Mouse (Mus musculus) ovary, adult 18-20 months (tissue): Measurements from ENCODE around the gene Nlrx1.
"Not testable (repeated sequence)": the region's sequence is repeated elsewhere in the genome, so short reads cannot be mapped to it uniquely, and the experiment has no call there.

ENCODE experiments used
- DNase-seq: peaks from one replicate; pipeline ENCODE4 v3.0.0; 2022; ENCODE audit warnings: low spot score, mixed read lengths

The Nlrx1 gene

GRCm38 (mm10) chr9:44268432-44268831 is at the start of gene Nlrx1:
Gene Nlrx1, minus strand, starts transcription at chr9:44268599.
- DNase-seq = no peak

DNA sequence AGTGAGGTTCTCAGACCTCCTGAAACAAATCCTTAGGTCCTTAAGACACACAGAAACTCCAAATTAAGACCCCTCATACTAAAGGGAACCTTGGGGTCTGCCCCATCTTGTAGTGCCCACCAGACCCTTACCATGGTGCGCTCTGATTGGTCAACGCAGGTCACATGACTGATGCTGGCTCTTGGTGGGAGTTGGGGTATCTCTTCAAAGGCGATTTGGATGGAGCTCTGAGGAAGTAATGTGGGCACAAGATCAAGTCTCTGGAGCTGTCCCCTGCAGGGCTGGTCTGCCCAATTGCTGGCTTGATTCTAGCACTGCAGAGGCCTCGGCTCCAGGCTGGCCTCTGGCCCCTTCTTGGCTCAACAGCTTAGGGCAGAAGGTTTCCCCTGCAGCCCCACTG is 49.1 kb upstream of the Nlrx1 start:
- DNase-seq = no peak

DNA sequence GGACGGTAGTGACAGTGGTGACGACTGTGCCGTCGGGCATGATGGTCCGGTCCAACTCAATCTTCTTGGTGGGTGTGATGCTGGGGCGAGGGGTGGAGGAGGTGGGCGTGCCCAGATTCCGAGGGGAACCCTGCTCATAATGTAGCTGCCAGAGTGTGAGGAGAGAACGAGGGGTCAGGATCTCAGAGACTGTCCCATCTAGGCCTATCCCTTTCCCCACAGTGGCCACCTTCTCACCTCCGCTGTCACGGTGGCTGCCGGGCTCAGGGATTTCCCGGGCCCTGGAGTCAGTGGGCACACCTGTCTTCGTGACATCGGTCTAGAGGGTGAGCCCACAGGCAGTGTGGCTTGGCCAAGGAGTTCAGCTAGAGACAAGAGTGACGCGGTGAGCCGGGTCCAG is 46.5 kb upstream of the Nlrx1 start:
- DNase-seq = no peak

- DNase-seq = no peak
These were observed 45.8 kb upstream of the Nlrx1 start for GRCm38 (mm10) chr9:44314257-44314547.

GRCm38 (mm10) chr9:44313476-44314256 is 45.3 kb upstream of the Nlrx1 start:
- no peak for DNase-seq

- DNase-seq = no peak
These were observed 43.0 kb upstream of the Nlrx1 start for GRCm38 (mm10) chr9:44311136-44312134.

DNA sequence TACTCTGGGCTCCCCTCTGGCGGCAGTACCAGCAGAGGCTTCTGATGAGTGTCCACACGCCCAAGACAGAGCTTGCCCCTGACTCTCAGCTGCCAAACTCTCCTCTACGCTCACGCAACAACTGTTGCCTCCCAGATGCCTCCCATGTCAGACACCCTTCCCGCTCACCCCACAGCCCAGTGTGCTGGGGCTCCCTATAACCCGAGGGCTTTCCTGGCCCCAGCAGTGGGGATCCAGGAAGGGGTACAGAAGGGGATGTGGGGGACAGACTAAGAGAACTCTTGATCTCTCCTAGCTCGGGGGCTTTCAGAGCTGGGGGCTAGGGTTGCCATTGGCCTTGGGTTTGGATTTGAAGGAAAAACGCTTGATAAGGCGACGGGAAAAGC is 42.3 kb upstream of the Nlrx1 start:
- DNase-seq = no peak

GRCm38 (mm10) chr9:44309756-44310155 is 41.4 kb upstream of the Nlrx1 start:
- no peak for DNase-seq

DNA sequence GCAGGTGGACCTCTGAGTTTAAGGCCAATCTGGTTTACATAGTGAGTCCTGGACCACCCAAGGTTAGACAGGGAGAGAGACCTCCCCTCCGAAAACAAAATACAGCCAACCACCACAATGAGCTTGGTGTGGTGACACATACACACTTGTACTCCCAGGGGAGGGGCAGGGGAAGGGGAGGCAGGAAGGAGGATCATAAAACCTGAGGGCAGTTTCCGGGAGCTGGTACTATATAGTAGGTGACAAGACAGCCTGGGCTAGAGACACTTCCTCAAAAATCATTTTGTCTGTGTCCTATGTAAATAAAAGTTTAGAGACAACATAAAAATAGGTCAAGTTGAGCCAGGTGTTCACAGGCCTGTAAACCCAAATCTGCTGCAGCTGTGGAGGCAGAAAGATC is 38.8 kb upstream of the Nlrx1 start:
- no peak for DNase-seq

- no peak for DNase-seq
These were observed 38.1 kb upstream of the Nlrx1 start for GRCm38 (mm10) chr9:44306532-44306931.

DNA sequence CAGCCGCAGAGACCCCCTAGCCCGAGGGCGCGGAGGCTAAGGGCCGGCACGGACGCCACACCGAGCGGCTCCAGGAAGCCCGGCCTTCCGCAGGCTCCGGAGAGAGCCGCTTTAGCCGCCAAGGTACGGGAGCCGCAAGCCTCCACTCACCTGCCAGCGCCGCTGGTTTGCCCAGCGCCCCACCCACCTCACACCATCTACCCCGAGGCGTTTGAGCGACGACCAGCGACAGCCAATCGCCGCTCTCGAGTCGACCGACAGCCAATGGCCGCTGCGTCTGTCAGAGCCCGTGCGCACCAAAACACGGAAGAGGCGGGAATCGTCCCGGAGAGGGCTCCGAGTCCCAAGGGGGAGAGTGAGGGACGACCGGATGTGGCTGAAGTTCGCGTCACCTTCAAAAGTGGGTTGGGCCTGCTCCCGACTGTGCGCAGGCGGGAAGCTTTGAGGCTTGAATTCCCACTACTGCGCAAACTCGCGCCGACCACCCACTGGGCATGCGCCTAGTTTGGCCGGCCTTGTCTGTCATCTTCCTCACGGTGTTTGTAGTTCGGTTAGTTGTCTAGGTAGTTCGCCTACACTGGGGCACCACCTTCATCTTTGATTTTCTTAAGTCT is 37.2 kb upstream of the Nlrx1 start, which contains the start of gene Hinfp:
Hinfp (minus strand) TSS at position 206 of the 614 bp plus-strand sequence.
- DNase-seq = peak; percentile 99

DNA sequence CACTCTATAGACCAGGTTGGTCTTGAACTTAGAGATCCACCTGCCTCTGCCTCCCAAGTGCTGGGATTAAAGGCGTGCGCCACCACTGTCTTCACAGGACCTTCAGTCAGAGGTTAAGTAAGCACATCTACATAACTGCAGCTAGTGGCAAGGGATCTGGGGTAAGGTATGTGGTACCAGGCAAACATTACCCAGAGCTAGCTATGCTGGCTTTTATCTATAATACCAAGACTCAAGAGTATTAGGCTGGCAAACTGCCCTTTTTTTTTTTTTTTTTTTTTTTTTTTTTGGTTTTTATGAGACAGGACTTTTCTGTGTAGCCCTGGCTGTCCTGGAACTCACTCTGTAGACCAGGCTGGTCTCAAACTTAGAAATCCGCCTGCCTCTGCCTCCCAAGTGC is 31.6 kb upstream of the Nlrx1 start:
- DNase-seq = not testable (repeated sequence)

GRCm38 (mm10) chr9:44292490-44292889 is 24.1 kb upstream of the Nlrx1 start:
- DNase-seq = no peak

- no peak for DNase-seq
These were observed 20.5 kb upstream of the Nlrx1 start for GRCm38 (mm10) chr9:44288959-44289291.

DNA sequence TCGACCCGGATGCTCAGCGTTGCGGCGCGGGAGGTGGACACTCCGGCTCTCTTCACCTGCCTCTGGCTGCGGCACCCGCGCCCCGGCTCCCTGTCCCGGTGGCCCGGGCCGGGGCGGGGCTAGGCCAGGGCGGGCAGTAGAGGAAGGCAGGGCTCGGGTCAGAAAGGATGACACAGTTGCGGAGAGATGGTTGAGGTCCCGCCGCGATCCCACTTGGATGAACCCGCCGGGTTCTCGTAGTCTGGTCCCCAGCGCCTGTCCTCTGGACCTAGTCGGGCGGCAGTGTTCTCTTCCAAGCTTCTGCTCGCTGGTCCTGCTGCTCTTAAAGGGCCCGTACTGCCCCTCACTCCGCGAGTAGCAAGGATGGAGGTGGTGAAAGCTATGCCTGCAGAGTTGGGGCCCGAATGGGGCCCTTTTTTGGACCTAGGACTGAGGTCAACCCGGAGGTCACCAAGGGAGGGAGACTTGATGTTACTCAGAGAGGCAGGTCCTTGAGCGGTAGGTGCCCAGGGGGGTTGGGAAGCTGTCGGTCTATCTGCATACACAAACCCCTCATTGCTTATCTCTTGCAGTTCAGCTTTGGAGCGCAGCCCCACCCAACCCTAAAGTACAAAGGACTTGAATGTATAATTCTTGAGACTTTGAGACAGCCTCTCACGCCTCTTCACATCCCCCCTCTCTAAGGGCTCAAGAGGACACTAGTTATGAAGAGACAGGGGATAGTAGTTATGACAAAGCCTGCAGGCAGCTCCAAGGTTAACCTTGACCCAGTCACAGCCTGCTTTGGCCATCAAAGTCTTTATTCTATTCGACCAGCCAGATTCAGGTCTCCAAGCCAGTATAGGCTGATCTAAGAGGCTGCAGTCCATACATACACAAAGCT is 19.9 kb upstream of the Nlrx1 start, which contains the start of gene Abcg4:
Abcg4 (minus strand) TSS at position 540 of the 883 bp plus-strand sequence.
- no peak for DNase-seq

DNA sequence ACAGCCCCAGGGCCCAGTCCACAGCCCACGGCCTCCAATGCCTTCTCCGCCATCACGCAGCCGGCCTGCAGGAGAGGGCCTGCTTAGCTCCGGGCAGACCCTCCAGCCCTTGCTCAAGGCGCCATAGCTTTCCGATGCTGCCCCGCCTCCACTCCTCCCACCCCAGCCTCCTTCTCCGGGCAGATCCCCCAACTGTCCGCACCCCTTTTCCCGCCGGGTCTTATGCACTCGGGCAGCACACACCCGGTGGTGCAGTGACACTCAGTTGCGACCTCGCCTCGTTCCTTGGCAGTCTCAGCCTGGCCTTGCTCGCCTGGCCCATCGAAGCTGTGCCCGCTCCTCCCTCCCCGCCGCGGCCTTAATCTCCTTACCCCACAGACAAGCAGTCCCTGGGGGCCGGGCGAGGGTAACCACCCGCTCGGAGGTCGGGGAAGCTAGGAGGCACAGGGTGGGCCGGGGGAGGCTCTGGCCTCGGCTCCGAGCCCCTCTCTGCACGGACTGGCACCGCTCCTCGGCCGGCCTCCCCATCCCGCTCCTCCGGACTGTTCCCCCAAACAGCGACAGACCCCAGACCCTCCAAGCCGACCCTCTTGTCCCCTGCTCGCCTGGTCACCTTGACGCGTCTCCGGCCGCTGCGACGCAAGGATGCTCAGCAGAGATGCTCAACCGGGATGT is 19.1 kb upstream of the Nlrx1 start:
- peak; percentile 41 for DNase-seq

- DNase-seq = no peak
These were observed 18.6 kb upstream of the Nlrx1 start for GRCm38 (mm10) chr9:44287003-44287400.

GRCm38 (mm10) chr9:44286256-44286850 is 18.0 kb upstream of the Nlrx1 start:
- no peak for DNase-seq

DNA sequence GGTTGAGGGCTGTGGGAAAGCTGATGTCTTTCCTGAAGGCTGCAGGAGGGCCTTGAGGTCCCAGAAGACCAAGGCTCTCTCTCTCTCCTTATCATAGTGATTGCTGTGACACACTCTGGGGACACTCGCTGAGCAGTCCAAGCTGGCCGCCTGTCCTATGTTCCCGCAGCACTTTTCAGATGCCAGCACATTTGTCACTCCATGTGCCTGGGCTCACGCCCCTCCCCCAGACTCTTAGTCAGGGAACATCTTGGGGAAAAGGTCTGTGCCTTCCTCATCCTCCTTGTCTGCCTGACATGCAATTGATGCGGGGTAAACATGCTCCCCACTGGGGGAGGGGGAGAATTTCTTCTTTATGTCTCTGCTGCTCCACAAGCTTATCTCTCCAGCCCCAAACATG is 14.8 kb upstream of the Nlrx1 start:
- DNase-seq = no peak

- no peak for DNase-seq
These were observed 1.6 kb upstream of the Nlrx1 start for GRCm38 (mm10) chr9:44269973-44270372.

- DNase-seq = no peak
These were observed 678 bp upstream of the Nlrx1 start for GRCm38 (mm10) chr9:44269077-44269476.
